Mouse (Mus musculus): ENCODE results near the gene Akap3. TPM values are rescaled to one million over a fixed set of nuclear protein-coding genes. Genes with fewer than 3 reads are reported as not detected.
A peak's percentile ranks its signal among the peaks of the same experiment; 100 is the strongest.

The Akap3 gene
- polyA plus RNA-seq, 1 experiment from 2014 or later, result 0.09 TPM

- no peak overlapping the region for H3K9ac ChIP-seq
- no peak for ATAC-seq (ENCODE audit: insufficient number of reproducible peaks, low FRiP score, low TSS enrichment, low read depth)
- H3K27me3 ChIP-seq, result no peaks in the 10 kb centered on the region
- H3K27ac ChIP-seq (replicated peaks), result no peak overlapping the region
- H3K9me3 ChIP-seq (replicated peaks), result no peaks in the 10 kb centered on the region
- no peak overlapping the region for H3K4me3 ChIP-seq (replicated peaks)
- 70% methylated on average over 4 of the region's 5 CpGs for WGBS
- no peaks in the 10 kb centered on the region for H3K36me3 ChIP-seq
- H3K4me2 ChIP-seq (replicated peaks), result no peak overlapping the region
- no peaks in the 10 kb centered on the region for H3K4me1 ChIP-seq
Measured at GRCm38 (mm10) chr6:126907378-126907777, 54.5 kb downstream of the Akap3 start.

DNA sequence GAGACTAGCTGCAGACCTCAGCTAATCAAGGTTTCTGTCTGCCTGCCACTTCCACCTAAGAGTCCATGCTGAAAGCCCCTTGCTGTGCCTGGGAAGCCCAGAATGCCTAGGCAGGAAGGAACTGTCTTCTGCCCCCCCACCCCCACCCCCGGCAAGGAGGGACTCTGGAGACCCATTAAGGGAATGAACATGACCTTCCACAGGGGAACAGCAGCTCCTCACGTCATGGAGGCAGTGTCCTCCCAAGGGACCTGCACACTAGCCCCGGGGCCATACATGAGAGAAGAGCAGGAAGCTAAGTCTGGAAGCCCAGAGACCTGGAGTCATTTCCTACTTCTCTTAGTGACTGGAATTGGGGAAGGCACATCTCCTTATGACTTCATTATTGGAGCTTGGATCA, 55.0 kb downstream of the Akap3 start:
- Histone ChIP-seq H3K27me3 (no peaks in the 10 kb centered on the region), H3K36me3 (no peaks in the 10 kb centered on the region), H3K9ac (no peak overlapping the region), H3K9me3 (replicated peaks) (no peaks in the 10 kb centered on the region), H3K27ac (replicated peaks) (no peak overlapping the region), H3K4me2 (replicated peaks) (no peak overlapping the region), H3K4me3 (replicated peaks) (no peak overlapping the region), H3K4me1 (no peaks in the 10 kb centered on the region)
- 46% methylated on average over 3 of the region's 3 CpGs for WGBS
- ATAC-seq (ENCODE audit: insufficient number of reproducible peaks, low FRiP score, low TSS enrichment, low read depth), result no peak

DNA sequence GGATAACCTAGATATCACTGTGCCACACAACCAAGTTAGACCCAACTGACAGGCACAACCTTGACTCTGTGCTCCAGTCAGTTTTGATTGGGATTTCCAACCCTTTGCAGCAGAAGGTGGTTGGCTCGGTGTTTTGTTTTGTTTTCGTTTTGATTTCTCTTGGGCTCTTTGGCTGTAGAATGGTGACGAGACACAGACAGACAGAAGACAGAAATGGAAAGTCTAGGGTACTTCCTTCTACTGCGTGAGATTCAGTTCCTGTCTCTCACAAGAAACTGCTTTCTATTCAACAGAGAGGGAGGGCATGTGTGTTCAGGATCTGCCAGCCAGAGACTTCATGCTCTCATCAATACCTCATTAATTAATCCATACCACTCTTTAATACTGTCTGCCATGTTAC, 57.8 kb downstream of the Akap3 start:
- 77% methylated on average over 4 of the region's 4 CpGs for WGBS
- no peak overlapping the region for H3K27ac ChIP-seq (replicated peaks)
- H3K36me3 ChIP-seq, result no peaks in the 10 kb centered on the region
- no peaks in the 10 kb centered on the region for H3K4me1 ChIP-seq
- no peaks in the 10 kb centered on the region for H3K9me3 ChIP-seq (replicated peaks)
- no peak overlapping the region for H3K9ac ChIP-seq
- no peak for ATAC-seq (ENCODE audit: insufficient number of reproducible peaks, low FRiP score, low TSS enrichment, low read depth)
- H3K27me3 ChIP-seq, result no peaks in the 10 kb centered on the region
- H3K4me3 ChIP-seq (replicated peaks), result no peak overlapping the region
- H3K4me2 ChIP-seq (replicated peaks), result no peak overlapping the region

GRCm38 (mm10) chr6:126914928-126915327, 62.0 kb downstream of the Akap3 start:
- H3K27me3 ChIP-seq, result no peaks in the 10 kb centered on the region
- no peak overlapping the region for H3K4me3 ChIP-seq (replicated peaks)
- no peaks in the 10 kb centered on the region for H3K9me3 ChIP-seq (replicated peaks)
- no peak overlapping the region for H3K27ac ChIP-seq (replicated peaks)
- no peaks in the 10 kb centered on the region for H3K4me1 ChIP-seq
- no peaks in the 10 kb centered on the region for H3K36me3 ChIP-seq
- 82% methylated on average over 5 of the region's 5 CpGs for WGBS
- ATAC-seq (ENCODE audit: insufficient number of reproducible peaks, low FRiP score, low TSS enrichment, low read depth), result no peak
- H3K9ac ChIP-seq, result no peak overlapping the region
- H3K4me2 ChIP-seq (replicated peaks), result no peak overlapping the region

- peak within 1 kb of the TSS; percentile 29 for H3K4me2 ChIP-seq (replicated peaks)
- 0 out of 2 replicates have a peak within 1 kb of the TSS, but pooled peaks have one; percentile 12 for H3K27ac ChIP-seq (replicated peaks)
- no peaks in the 10 kb centered on the region for H3K4me1 ChIP-seq
- peak within 1 kb of the TSS; percentile 15; the same call in 1 of the 2 replicates for H3K4me3 ChIP-seq (replicated peaks)
- ATAC-seq (ENCODE audit: insufficient number of reproducible peaks, low FRiP score, low TSS enrichment, low read depth), result no peak
- no peaks in the 10 kb centered on the region for H3K27me3 ChIP-seq
- H3K36me3 ChIP-seq, result peaks cover 31% of the 10 kb centered on the region
- H3K9ac ChIP-seq, result no peak within 1 kb of the TSS
- WGBS, result 13% methylated on average over 21 of the region's 21 CpGs
- no peaks in the 10 kb centered on the region for H3K9me3 ChIP-seq (replicated peaks)
Measured at GRCm38 (mm10) chr6:126921111-126921881, 68.4 kb downstream of the Akap3 start, which contains the start of gene Dyrk4. TSS of gene Dyrk4 (minus strand) at chr6:126921839.

Other genes with a start within 250 kb of the Akap3 start
- 4.2 and 4.9 TPM in 2 replicates for gene Kcna1, start 206.7 kb upstream of the Akap3 start, polyA plus RNA-seq (2015; fragmentation: Nextera tagmentation; extraction: Ambion mirVana)
- 7.0 and 7.8 TPM in 2 replicates for gene Kcna6, start 112.4 kb upstream of the Akap3 start, polyA plus RNA-seq (2015; fragmentation: Nextera tagmentation; extraction: Ambion mirVana)
- 165 TPM in 2 replicates for gene Ndufa9, start 4.0 kb upstream of the Akap3 start, polyA plus RNA-seq (2015; fragmentation: Nextera tagmentation; extraction: Ambion mirVana)
- gene Dyrk4, start 68.7 kb downstream of the Akap3 start, polyA plus RNA-seq (2015; fragmentation: Nextera tagmentation; extraction: Ambion mirVana), result 0.62 and 1.2 TPM in 2 replicates
- 47.2 and 47.4 TPM in 2 replicates for gene Rad51ap1, start 86.5 kb downstream of the Akap3 start, polyA plus RNA-seq (2015; fragmentation: Nextera tagmentation; extraction: Ambion mirVana)
- 17.1 and 19.2 TPM in 2 replicates for gene D6Wsu163e, start 86.9 kb downstream of the Akap3 start, polyA plus RNA-seq (2015; fragmentation: Nextera tagmentation; extraction: Ambion mirVana)
- gene Fgf6, start 162.5 kb downstream of the Akap3 start, polyA plus RNA-seq (2015; fragmentation: Nextera tagmentation; extraction: Ambion mirVana), result 1.7 and 2.8 TPM in 2 replicates
- gene Fgf23, start 219.8 kb downstream of the Akap3 start, polyA plus RNA-seq (2015; fragmentation: Nextera tagmentation; extraction: Ambion mirVana), result 0.20 and 0.35 TPM in 2 replicates

Data from embryonic facial prominence, embryonic 15.5 days (tissue).